Mouse (Mus musculus) ES-Bruce4 (cell line): ENCODE measurements around the gene Paqr7.

Experiments
- CTCF ChIP-seq: IDR thresholded peaks from one replicate; pipeline ENCODE4 v1.8.1; 2011; ENCODE audit warnings: low read depth, low read length
- EP300 ChIP-seq: IDR thresholded peaks from 2 replicates; pipeline ENCODE4 v1.6.1; 2011; ENCODE audit warnings: low read depth, low read length; ENCODE audit not compliant: insufficient read depth
- POLR2A ChIP-seq: IDR thresholded peaks from one replicate; pipeline ENCODE4 v1.8.1; 2011; ENCODE audit warnings: low read length; ENCODE audit not compliant: insufficient read depth

- TF ChIP-seq CTCF (no peak), POLR2A (no peak), EP300 (no peak)
Measured at GRCm38 (mm10) chr4:134469985-134470384, 26.5 kb upstream of the Paqr7 start.
